Mouse (Mus musculus): Measurements from ENCODE around the gene Trmt10a. TPM values are rescaled to one million over a fixed set of nuclear protein-coding genes. Genes with fewer than 3 reads are reported as not detected.

Trmt10a gene
- polyA plus RNA-seq, 1 experiment from 2014 or later, result 11.9 TPM

Other genes starting within 250 kb of the Trmt10a start
- 94.8 and 101 TPM in 2 replicates for gene Lamtor3, start 224.9 kb upstream of the Trmt10a start, polyA plus RNA-seq (2016; fragmentation: Nextera tagmentation; extraction: Ambion mirVana)
- gene Dapp1, start 161.9 kb upstream of the Trmt10a start, polyA plus RNA-seq (2016; fragmentation: Nextera tagmentation; extraction: Ambion mirVana), result 1.6 and 2.2 TPM in 2 replicates
- 0.19 TPM in 2 replicates for gene 1110002E22Rik, start 78.4 kb upstream of the Trmt10a start, polyA plus RNA-seq (2016; fragmentation: Nextera tagmentation; extraction: Ambion mirVana)
- not detected in 2 replicates for gene Gm5105, start 76.1 kb upstream of the Trmt10a start, polyA plus RNA-seq (2016; fragmentation: Nextera tagmentation; extraction: Ambion mirVana)
- 10.2 and 10.9 TPM in 2 replicates for gene Mttp, start 1.5 kb downstream of the Trmt10a start, polyA plus RNA-seq (2016; fragmentation: Nextera tagmentation; extraction: Ambion mirVana)
- gene 4930579F01Rik, start 50.4 kb downstream of the Trmt10a start, polyA plus RNA-seq (2016; fragmentation: Nextera tagmentation; extraction: Ambion mirVana), result not detected in 2 replicates
- gene Adh7, start 74.3 kb downstream of the Trmt10a start, polyA plus RNA-seq (2016; fragmentation: Nextera tagmentation; extraction: Ambion mirVana), result not detected in 2 replicates
- 2.7 and 4.6 TPM in 2 replicates for gene Adh1, start 117.5 kb downstream of the Trmt10a start, polyA plus RNA-seq (2016; fragmentation: Nextera tagmentation; extraction: Ambion mirVana)
- gene Adh6a, start 169.8 kb downstream of the Trmt10a start, polyA plus RNA-seq (2016; fragmentation: Nextera tagmentation; extraction: Ambion mirVana), result not detected in 2 replicates
- gene Adh6b, start 198.3 kb downstream of the Trmt10a start, polyA plus RNA-seq (2016; fragmentation: Nextera tagmentation; extraction: Ambion mirVana), result 0.49 and 0.72 TPM in 2 replicates